Mouse (Mus musculus) erythroblast, embryonic 14.5 days (primary cell): Measurements from ENCODE around the gene Stox1.

Experiments used
- GATA1 ChIP-seq: IDR thresholded peaks from 2 replicates; pipeline ENCODE4 v1.6.1; 2012; ENCODE audit warnings: low read length, inconsistent platforms, mixed read lengths
- TAL1 ChIP-seq: IDR thresholded peaks from 3 replicates; pipeline ENCODE4 v1.6.1; 2012; ENCODE audit warnings: low read length, inconsistent platforms, mixed read lengths

DNA sequence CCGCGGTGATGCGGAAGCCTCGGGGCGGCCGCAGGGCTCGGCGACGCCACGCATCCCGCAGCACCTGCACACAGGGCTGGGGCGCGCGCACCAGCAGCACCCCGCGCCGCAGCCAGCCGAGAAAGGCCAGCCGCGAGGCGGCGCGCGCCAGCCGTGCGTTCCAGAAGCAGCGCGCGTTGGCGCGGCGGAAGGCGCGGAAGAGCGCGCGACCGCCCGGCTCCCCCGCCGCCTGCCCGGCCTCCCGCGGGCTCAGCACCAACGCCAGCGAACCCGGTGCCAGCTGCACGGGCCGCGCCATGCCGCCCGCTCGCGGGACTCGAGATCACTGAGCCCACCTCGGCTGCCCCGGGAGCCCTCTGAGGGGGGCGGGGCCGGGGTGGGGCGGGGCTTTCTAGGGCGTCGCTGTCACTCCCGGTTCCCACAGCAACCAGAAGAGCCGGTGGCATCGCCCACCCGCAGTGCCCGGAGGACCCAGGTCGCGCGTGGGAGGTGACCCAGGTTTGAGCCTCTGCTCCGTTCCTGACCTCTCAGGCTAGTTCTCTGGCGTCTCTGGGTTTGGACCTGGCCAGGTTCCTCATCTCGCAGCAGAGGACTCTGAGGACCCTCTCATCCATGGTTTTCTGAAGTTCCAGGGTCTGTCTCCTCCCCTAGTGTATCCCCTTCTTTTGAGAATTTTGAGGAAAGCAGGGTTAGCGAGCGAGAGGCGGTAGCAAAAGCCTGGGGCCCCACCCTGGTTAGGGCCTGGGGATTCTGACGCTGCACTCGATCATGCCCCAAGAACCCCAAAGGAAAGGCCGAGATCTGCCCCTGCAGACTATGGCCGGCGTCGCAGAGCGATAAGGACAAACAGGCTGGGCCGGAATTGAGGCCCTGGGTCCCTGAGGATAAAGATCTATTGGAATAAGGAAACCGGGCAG is at the start of gene Stox1:
- TF ChIP-seq TAL1 (no peak), GATA1 (no peak)
